Mouse (Mus musculus): ENCODE measurements around the gene Lrrc7.
A peak's percentile ranks its signal among the peaks of the same experiment; 100 is the strongest.

The Lrrc7 gene

GRCm38 (mm10) chr3:158061811-158062523 is 500.1 kb downstream of the Lrrc7 start:
- no peak for DNase-seq

- DNase-seq: no peak
Measured at GRCm38 (mm10) chr3:158060621-158061291, 501.3 kb downstream of the Lrrc7 start.

- no peak for DNase-seq
Measured at GRCm38 (mm10) chr3:158049508-158049907, 512.5 kb downstream of the Lrrc7 start.

GRCm38 (mm10) chr3:158040755-158041154 is 521.3 kb downstream of the Lrrc7 start:
- no peak for DNase-seq

GRCm38 (mm10) chr3:158038106-158038505 is 523.9 kb downstream of the Lrrc7 start:
- no peak for DNase-seq

GRCm38 (mm10) chr3:158036329-158036988 is 525.6 kb downstream of the Lrrc7 start, which contains the start of the genes Srsf11 and Lrrc40:
Gene Srsf11 (minus strand): TSS chr3:158036639.
Gene Lrrc40 (plus strand): TSS chr3:158036662.
- peak; percentile 95 for DNase-seq

GRCm38 (mm10) chr3:158035866-158036265 is 526.2 kb downstream of the Lrrc7 start:
- DNase-seq: no peak
